Mouse (Mus musculus) neutrophil, adult 5-6 weeks (primary cell): ENCODE results near the gene Arl13a. TPM values are rescaled to one million over a fixed set of nuclear protein-coding genes. Genes with fewer than 3 reads are reported as not detected.

Experiments used
- total RNA-seq: library from RNA; stranded (forward); fragments of 200-1000 nt; gene quantifications from 2 replicates; pipeline ENCODE4 v1.2.3, GENCODE M21; 2017

Gene Arl13a
- total RNA-seq, 1 experiment from 2014 or later = not detected

Other genes starting within 250 kb of the Arl13a start
- 2.8 and 2.9 TPM in 2 replicates for gene Sytl4, start 205.7 kb upstream of the Arl13a start, total RNA-seq
- gene Cstf2, start 128.3 kb upstream of the Arl13a start, total RNA-seq = 36.8 and 42.7 TPM in 2 replicates
- 6.8 and 12.0 TPM in 2 replicates for gene Xkrx, start 25.4 kb upstream of the Arl13a start, total RNA-seq
- 2.0 TPM in 1 of 2 replicates, not detected in the other for gene Nox1, start 34.5 kb downstream of the Arl13a start, total RNA-seq
- 22.8 and 27.2 TPM in 2 replicates for gene Trmt2b, start 89.5 kb downstream of the Arl13a start, total RNA-seq
- not detected in 2 replicates for gene Tmem35a, start 107.7 kb downstream of the Arl13a start, total RNA-seq
- 0.86 and 1.2 TPM in 2 replicates for gene Cenpi, start 120.6 kb downstream of the Arl13a start, total RNA-seq
- gene Drp2, start 217.1 kb downstream of the Arl13a start, total RNA-seq = not detected in 2 replicates